Mouse (Mus musculus): Measurements from ENCODE around the gene Faap20. TPM values are rescaled to one million over a fixed set of nuclear protein-coding genes. Genes with fewer than 3 reads are reported as not detected.

Gene Faap20
- polyA plus RNA-seq, 1 experiment from 2014 or later: 87.4 TPM

- H3K9ac ChIP-seq (ENCODE audit: low read length): no peak overlapping the region
- WGBS: 78% methylated on average over 15 of the region's 15 CpGs
- H3K36me3 ChIP-seq (ENCODE audit: control insufficient read depth, insufficient read depth, low read length): peaks cover 5% of the 10 kb centered on the region; the same call in 1 of the 2 replicates
Measured at GRCm38 (mm10) chr4:155284521-155285379, 35.1 kb downstream of the Faap20 start.

GRCm38 (mm10) chr4:155286090-155286489 lies 36.5 kb downstream of the Faap20 start:
- no peak for DNase-seq (ENCODE audit: low spot score)
- H3K27me3 ChIP-seq (replicated peaks; ENCODE audit: control insufficient read depth, insufficient read depth, low read length): no peaks in the 10 kb centered on the region
- no peak overlapping the region for H3K27ac ChIP-seq (ENCODE audit: low read depth, low read length)
- H3K4me2 ChIP-seq (ENCODE audit: low read length): no peak overlapping the region
- H3K9me3 ChIP-seq (replicated peaks; ENCODE audit: control insufficient read depth, low read length): no peaks in the 10 kb centered on the region
- 94% methylated on average over 4 of the region's 4 CpGs for WGBS
- peaks cover 5% of the 10 kb centered on the region; the same call in 1 of the 2 replicates for H3K36me3 ChIP-seq (ENCODE audit: control insufficient read depth, insufficient read depth, low read length)
- 0 out of 2 replicates have a peak, but pooled peaks cover 3% of the 10 kb centered on the region for H3K4me1 ChIP-seq (ENCODE audit: control insufficient read depth, insufficient read depth, low read length)
- no peak overlapping the region for H3K9ac ChIP-seq (ENCODE audit: low read length)
- H3K4me3 ChIP-seq (ENCODE audit: low read depth, low read length): no peak overlapping the region
- ATAC-seq: no peak

More at GRCm38 (mm10) chr4:155284521-155285379, 35.1 kb downstream of the Faap20 start:
- Histone ChIP-seq H3K4me2 (ENCODE audit: low read length) (no peak overlapping the region), H3K4me3 (ENCODE audit: low read depth, low read length) (no peak overlapping the region), H3K27me3 (replicated peaks; ENCODE audit: control insufficient read depth, insufficient read depth, low read length) (no peaks in the 10 kb centered on the region), H3K4me1 (ENCODE audit: control insufficient read depth, insufficient read depth, low read length) (peaks cover 9% of the 10 kb centered on the region; the same call in 1 of the 2 replicates), H3K27ac (ENCODE audit: low read depth, low read length) (no peak overlapping the region), H3K9me3 (replicated peaks; ENCODE audit: control insufficient read depth, low read length) (no peaks in the 10 kb centered on the region)
- ATAC-seq (no peak), DNase-seq (ENCODE audit: low spot score) (no peak)

GRCm38 (mm10) chr4:155287713-155288112 lies 38.1 kb downstream of the Faap20 start:
- Histone ChIP-seq H3K4me3 (ENCODE audit: low read depth, low read length) (no peak overlapping the region), H3K36me3 (ENCODE audit: control insufficient read depth, insufficient read depth, low read length) (peaks cover 5% of the 10 kb centered on the region; the same call in 1 of the 2 replicates), H3K9me3 (replicated peaks; ENCODE audit: control insufficient read depth, low read length) (no peaks in the 10 kb centered on the region), H3K4me1 (ENCODE audit: control insufficient read depth, insufficient read depth, low read length) (0 out of 2 replicates have a peak, but pooled peaks cover 2% of the 10 kb centered on the region), H3K27me3 (replicated peaks; ENCODE audit: control insufficient read depth, insufficient read depth, low read length) (no peaks in the 10 kb centered on the region), H3K27ac (ENCODE audit: low read depth, low read length) (no peak overlapping the region), H3K4me2 (ENCODE audit: low read length) (no peak overlapping the region), H3K9ac (ENCODE audit: low read length) (no peak overlapping the region)
- ATAC-seq (no peak), DNase-seq (ENCODE audit: low spot score) (no peak)
- 85% methylated on average over 11 of the region's 11 CpGs for WGBS

GRCm38 (mm10) chr4:155288586-155288985 lies 39.0 kb downstream of the Faap20 start:
- Histone ChIP-seq H3K9ac (ENCODE audit: low read length) (no peak overlapping the region), H3K9me3 (replicated peaks; ENCODE audit: control insufficient read depth, low read length) (no peaks in the 10 kb centered on the region), H3K27ac (ENCODE audit: low read depth, low read length) (no peak overlapping the region), H3K4me1 (ENCODE audit: control insufficient read depth, insufficient read depth, low read length) (no peaks in the 10 kb centered on the region), H3K4me2 (ENCODE audit: low read length) (no peak overlapping the region), H3K36me3 (ENCODE audit: control insufficient read depth, insufficient read depth, low read length) (peaks cover 5% of the 10 kb centered on the region; the same call in 1 of the 2 replicates), H3K4me3 (ENCODE audit: low read depth, low read length) (no peak overlapping the region), H3K27me3 (replicated peaks; ENCODE audit: control insufficient read depth, insufficient read depth, low read length) (no peaks in the 10 kb centered on the region)
- DNase-seq (ENCODE audit: low spot score) (no peak), ATAC-seq (no peak)
- 74% methylated on average over 1 of the region's 1 CpGs for WGBS

- Histone ChIP-seq H3K4me1 (ENCODE audit: control insufficient read depth, insufficient read depth, low read length) (no peaks in the 10 kb centered on the region), H3K36me3 (ENCODE audit: control insufficient read depth, insufficient read depth, low read length) (peaks cover 5% of the 10 kb centered on the region; the same call in 1 of the 2 replicates), H3K27ac (ENCODE audit: low read depth, low read length) (no peak overlapping the region), H3K27me3 (replicated peaks; ENCODE audit: control insufficient read depth, insufficient read depth, low read length) (no peaks in the 10 kb centered on the region), H3K9ac (ENCODE audit: low read length) (no peak overlapping the region), H3K4me2 (ENCODE audit: low read length) (no peak overlapping the region), H3K4me3 (ENCODE audit: low read depth, low read length) (no peak overlapping the region), H3K9me3 (replicated peaks; ENCODE audit: control insufficient read depth, low read length) (no peaks in the 10 kb centered on the region)
- 89% methylated on average over 7 of the region's 7 CpGs for WGBS
- DNase-seq (ENCODE audit: low spot score): no peak
- no peak for ATAC-seq
Measured at GRCm38 (mm10) chr4:155290045-155290444, 40.4 kb downstream of the Faap20 start.

- 90% methylated on average over 10 of the region's 10 CpGs for WGBS
- DNase-seq (ENCODE audit: low spot score): no peak
- H3K4me3 ChIP-seq (ENCODE audit: low read depth, low read length): no peak overlapping the region
- H3K27me3 ChIP-seq (replicated peaks; ENCODE audit: control insufficient read depth, insufficient read depth, low read length): no peaks in the 10 kb centered on the region
- no peaks in the 10 kb centered on the region for H3K9me3 ChIP-seq (replicated peaks; ENCODE audit: control insufficient read depth, low read length)
- H3K27ac ChIP-seq (ENCODE audit: low read depth, low read length): no peak overlapping the region
- H3K4me2 ChIP-seq (ENCODE audit: low read length): no peak overlapping the region
- no peak overlapping the region for H3K9ac ChIP-seq (ENCODE audit: low read length)
- ATAC-seq: no peak
- H3K36me3 ChIP-seq (ENCODE audit: control insufficient read depth, insufficient read depth, low read length): 0 out of 2 replicates have a peak, but pooled peaks cover 5% of the 10 kb centered on the region
- no peaks in the 10 kb centered on the region for H3K4me1 ChIP-seq (ENCODE audit: control insufficient read depth, insufficient read depth, low read length)
Measured at GRCm38 (mm10) chr4:155292863-155293262, 43.3 kb downstream of the Faap20 start.

- Histone ChIP-seq H3K4me3 (ENCODE audit: low read depth, low read length) (no peak overlapping the region), H3K9ac (ENCODE audit: low read length) (no peak overlapping the region), H3K27ac (ENCODE audit: low read depth, low read length) (peak overlapping the region; percentile 29; the same call in 1 of the 2 replicates), H3K27me3 (replicated peaks; ENCODE audit: control insufficient read depth, insufficient read depth, low read length) (no peaks in the 10 kb centered on the region), H3K4me1 (ENCODE audit: control insufficient read depth, insufficient read depth, low read length) (no peaks in the 10 kb centered on the region), H3K9me3 (replicated peaks; ENCODE audit: control insufficient read depth, low read length) (no peaks in the 10 kb centered on the region), H3K4me2 (ENCODE audit: low read length) (no peak overlapping the region), H3K36me3 (ENCODE audit: control insufficient read depth, insufficient read depth, low read length) (0 out of 2 replicates have a peak, but pooled peaks cover 2% of the 10 kb centered on the region)
- WGBS: 92% methylated on average over 14 of the region's 14 CpGs
- ATAC-seq: no peak
- DNase-seq (ENCODE audit: low spot score): no peak
Measured at GRCm38 (mm10) chr4:155294381-155294780, 44.8 kb downstream of the Faap20 start.

GRCm38 (mm10) chr4:155295026-155295590 lies 45.5 kb downstream of the Faap20 start:
- ATAC-seq: no peak
- no peak for DNase-seq (ENCODE audit: low spot score)
- Histone ChIP-seq H3K27me3 (replicated peaks; ENCODE audit: control insufficient read depth, insufficient read depth, low read length) (no peaks in the 10 kb centered on the region), H3K4me3 (ENCODE audit: low read depth, low read length) (no peak overlapping the region), H3K9ac (ENCODE audit: low read length) (no peak overlapping the region), H3K9me3 (replicated peaks; ENCODE audit: control insufficient read depth, low read length) (no peaks in the 10 kb centered on the region), H3K4me1 (ENCODE audit: control insufficient read depth, insufficient read depth, low read length) (no peaks in the 10 kb centered on the region), H3K27ac (ENCODE audit: low read depth, low read length) (peak overlapping the region; percentile 80), H3K36me3 (ENCODE audit: control insufficient read depth, insufficient read depth, low read length) (no peaks in the 10 kb centered on the region), H3K4me2 (ENCODE audit: low read length) (no peak overlapping the region)
- 84% methylated on average over 10 of the region's 10 CpGs for WGBS

Data from forebrain, embryonic 14.5 days (tissue).